Mouse (Mus musculus) bone marrow, adult 2 months (tissue): ENCODE data around the gene Tenm3.

Experiments used
- CTCF ChIP-seq: fragments of 200-500 bp; IDR thresholded peaks from 2 replicates; pipeline ENCODE4 v1.5.1; 2011; ENCODE audit warnings: low read length, control low read depth; ENCODE audit not compliant: control insufficient read depth, insufficient read depth
- POLR2A ChIP-seq: fragments of 200-500 bp; IDR thresholded peaks from 2 replicates; pipeline ENCODE4 v1.6.1; 2011; ENCODE audit warnings: low read depth, mild to moderate bottlenecking, control low read depth, low read length, borderline replicate concordance; ENCODE audit not compliant: control insufficient read depth

- no peak for TF ChIP-seq CTCF
- no peak for TF ChIP-seq POLR2A
Observed at GRCm38 (mm10) chr8:48232927-48233326, 610.8 kb downstream of the Tenm3 start.
